Mouse (Mus musculus) heart, embryonic 10.5 days (tissue): ENCODE results near the gene Olfr715. TPM values are rescaled to one million over a fixed set of nuclear protein-coding genes. Genes with fewer than 3 reads are reported as not detected.
"Not testable (repeated sequence)": the region's sequence is repeated elsewhere in the genome, so short reads cannot be mapped to it uniquely, and the experiment has no call there.

Experiments used
- DNase-seq: peaks from one replicate; pipeline ENCODE4 v3.0.0-alpha.2; 2017; ENCODE audit warnings: low spot score
- H3K27ac ChIP-seq: fragments of 300-500 bp; sonication (generic); 2 replicates; pipeline ENCODE4 v1.5.1; 2016; ENCODE audit warnings: mild to moderate bottlenecking
- H3K27me3 ChIP-seq: fragments of 300-500 bp; sonication (generic); 2 replicates; pipeline ENCODE4 v1.6.1; 2016; ENCODE audit warnings: mild to moderate bottlenecking; ENCODE audit not compliant: poor library complexity, insufficient read depth, severe bottlenecking
- H3K36me3 ChIP-seq: fragments of 300-500 bp; sonication (generic); 2 replicates; pipeline ENCODE4 v1.6.1; 2016; ENCODE audit warnings: mild to moderate bottlenecking, moderate library complexity
- H3K4me1 ChIP-seq: fragments of 300-500 bp; sonication (generic); 2 replicates; pipeline ENCODE4 v1.6.1; 2016; ENCODE audit warnings: mild to moderate bottlenecking
- H3K4me3 ChIP-seq: fragments of 300-500 bp; sonication (generic); 2 replicates; pipeline ENCODE4 v1.5.1; 2016; ENCODE audit warnings: mild to moderate bottlenecking, moderate library complexity
- H3K9me3 ChIP-seq: fragments of 300-500 bp; sonication (generic); 2 replicates; pipeline ENCODE4 v1.6.1; 2016; ENCODE audit warnings: mild to moderate bottlenecking, moderate library complexity
- WGBS: fragments of 180-500 bp; shearing (Covaris S2); methylation state at CpG from one replicate; pipeline ENCODE4 v1.1.7; 2016; 5-methylcytosine and 5-hydroxymethylcytosine counted together
- polyA plus RNA-seq: library from polyadenylated mRNA; unstranded; fragments of >200 nt; fragmentation: Nextera tagmentation; extraction: Ambion mirVana; gene quantifications from 2 replicates; pipeline ENCODE4 v1.2.1, GENCODE M21; 2016

The Olfr715 gene
- not detected in 2 replicates for polyA plus RNA-seq

DNA sequence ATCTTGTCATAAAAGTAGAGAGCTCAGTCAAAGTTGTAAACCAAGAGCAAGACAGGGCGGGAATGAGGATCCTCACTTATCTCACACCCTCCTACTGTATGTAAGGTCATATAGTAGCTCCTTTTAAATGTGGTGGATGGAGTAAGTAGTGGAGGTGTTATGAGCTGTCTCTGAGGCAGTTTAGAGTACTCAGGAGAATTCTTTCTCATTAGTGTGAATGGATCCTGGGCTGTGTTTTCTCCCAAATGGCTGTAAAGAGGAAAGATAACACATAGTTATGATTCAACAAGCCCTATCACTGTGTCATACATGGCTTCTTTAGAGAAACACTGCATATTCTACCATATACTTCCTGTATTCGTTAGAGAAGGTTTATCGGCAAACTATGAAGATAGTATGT lies at the start of gene Olfr715:
Olfr715 (minus strand) TSS at position 101 of the 400 bp plus-strand sequence.
- WGBS: 81% methylated on average over 3 of the region's 3 CpGs
- H3K36me3 ChIP-seq, H3K4me1 ChIP-seq, H3K4me3 ChIP-seq, DNase-seq, H3K27me3 ChIP-seq, H3K9me3 ChIP-seq, H3K27ac ChIP-seq: not testable (repeated sequence)

DNA sequence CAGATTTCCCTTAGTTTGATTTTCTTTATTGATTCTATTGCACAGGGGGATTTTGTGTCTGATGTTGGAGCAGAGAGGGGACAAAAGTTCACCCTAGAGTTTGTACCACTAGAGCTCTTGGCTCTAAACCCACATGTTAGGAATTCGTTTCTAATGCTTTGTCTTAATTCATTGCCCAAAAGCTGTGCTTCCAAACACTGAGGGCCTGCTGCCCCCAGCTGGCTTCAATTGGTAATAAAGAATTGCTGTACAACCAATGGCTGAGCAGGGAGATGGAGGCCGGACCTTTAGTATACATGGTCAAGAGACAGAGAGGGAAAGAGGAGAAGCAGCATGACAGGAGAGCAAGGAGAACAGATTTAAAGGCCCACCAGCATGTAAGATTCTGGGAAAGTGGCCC lies 49.5 kb upstream of the Olfr715 start:
- no peak overlapping the region for H3K27ac ChIP-seq
- H3K27me3 ChIP-seq: no peaks in the 10 kb centered on the region
- no peaks in the 10 kb centered on the region for H3K36me3 ChIP-seq
- no peak for DNase-seq
- H3K4me1 ChIP-seq: no peaks in the 10 kb centered on the region
- H3K4me3 ChIP-seq: no peak overlapping the region
- no peaks in the 10 kb centered on the region for H3K9me3 ChIP-seq
- 49% methylated on average over 2 of the region's 2 CpGs for WGBS

DNA sequence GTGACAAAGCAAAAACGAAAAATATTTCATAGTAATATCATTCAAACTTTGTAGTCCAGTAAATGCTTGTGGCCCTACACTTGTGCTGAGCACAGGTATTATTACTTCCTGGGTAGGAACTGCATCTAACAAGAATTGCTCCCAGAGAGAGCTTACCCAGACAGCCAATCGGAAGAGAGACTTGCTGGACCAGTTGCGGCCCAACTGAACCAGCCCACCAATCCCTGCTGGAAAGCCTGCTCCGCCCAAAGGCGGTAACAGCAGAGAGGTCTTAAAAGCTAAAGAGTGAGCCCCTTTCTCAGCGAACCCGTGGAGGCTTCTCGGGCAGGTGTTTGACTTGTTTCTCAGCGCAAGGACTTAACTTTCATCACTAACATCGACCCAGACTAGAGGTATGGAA lies 35.8 kb upstream of the Olfr715 start, which contains the start of gene Nlrp14:
Nlrp14 (plus strand) TSS at position 301 of the 400 bp plus-strand sequence.
- H3K9me3 ChIP-seq: no peaks in the 10 kb centered on the region
- no peak within 1 kb of the TSS for H3K4me3 ChIP-seq
- no peaks in the 10 kb centered on the region for H3K36me3 ChIP-seq

DNA sequence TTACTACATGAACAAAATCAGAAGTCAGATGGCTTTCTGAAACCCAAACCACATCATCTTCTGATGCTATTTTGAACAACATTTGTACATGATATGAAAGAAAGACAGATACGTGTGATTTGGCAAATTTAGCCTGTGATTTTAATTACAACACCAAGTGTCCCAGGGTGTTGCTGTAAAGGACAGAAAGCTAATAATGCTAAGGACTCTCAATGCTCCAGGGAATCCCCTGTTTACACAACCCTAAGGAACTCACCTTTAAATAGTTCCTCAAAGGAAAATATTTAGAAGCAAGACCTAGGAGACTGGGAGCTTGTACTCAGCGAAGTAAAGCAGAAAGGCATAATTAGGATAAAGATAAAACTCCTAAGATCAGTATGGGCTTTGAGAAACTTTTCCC lies 7.1 kb upstream of the Olfr715 start, which contains the start of gene Olfr716:
Olfr716 (plus strand) TSS at position 301 of the 400 bp plus-strand sequence.
- 58% methylated on average over 2 of the region's 2 CpGs for WGBS
- not testable (repeated sequence) for H3K36me3 ChIP-seq, H3K4me3 ChIP-seq, DNase-seq, H3K9me3 ChIP-seq, H3K27ac ChIP-seq, H3K27me3 ChIP-seq, H3K4me1 ChIP-seq

More for the DNA sequence above, 35.8 kb upstream of the Olfr715 start, which contains the start of gene Nlrp14:
- no peaks in the 10 kb centered on the region for H3K27me3 ChIP-seq
- no peak within 1 kb of the TSS for H3K27ac ChIP-seq
- DNase-seq: no peak
- 74% methylated on average over 10 of the region's 10 CpGs for WGBS
- H3K4me1 ChIP-seq: no peaks in the 10 kb centered on the region

DNA sequence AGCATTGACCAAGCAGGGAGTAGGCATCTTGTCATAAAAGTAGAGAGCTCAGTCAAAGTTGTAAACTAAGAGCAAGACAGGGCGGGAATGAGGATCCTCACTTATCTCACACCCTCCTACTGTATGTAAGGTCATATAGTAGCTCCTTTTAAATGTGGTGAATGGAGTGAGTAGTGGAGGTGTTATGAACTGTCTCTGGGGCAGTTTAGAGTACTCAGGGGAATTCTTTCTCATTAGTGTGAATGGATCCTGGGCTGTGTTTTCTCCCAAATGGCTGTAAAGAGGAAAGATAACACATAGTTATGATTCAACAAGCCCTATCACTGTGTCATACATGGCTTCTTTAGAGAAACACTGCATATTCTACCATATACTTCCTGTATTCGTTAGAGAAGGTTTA lies 20.6 kb downstream of the Olfr715 start, which contains the start of gene Olfr715b:
Olfr715b (minus strand) TSS at position 101 of the 400 bp plus-strand sequence.
- not testable (repeated sequence) for H3K27ac ChIP-seq, H3K36me3 ChIP-seq, H3K4me3 ChIP-seq, H3K27me3 ChIP-seq, H3K9me3 ChIP-seq, DNase-seq, H3K4me1 ChIP-seq
- 67% methylated on average over 2 of the region's 2 CpGs for WGBS

DNA sequence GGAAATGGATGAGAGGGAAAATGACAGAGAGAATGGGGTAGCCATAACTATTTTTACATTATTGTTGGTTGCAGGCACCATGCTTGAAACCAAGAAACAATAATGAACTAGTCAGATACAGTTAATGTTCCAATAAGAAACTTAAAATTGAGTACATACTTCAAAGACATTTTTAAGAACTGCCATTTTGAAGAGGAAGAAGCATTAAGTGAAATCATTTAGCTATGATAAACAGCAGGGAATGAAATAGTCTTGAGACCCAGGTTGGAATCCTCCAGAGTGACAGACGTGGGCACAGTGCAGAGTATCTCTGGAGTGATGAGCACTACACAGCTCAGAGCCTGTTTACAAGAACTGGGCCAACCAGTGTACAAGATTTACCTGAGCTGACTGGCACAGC lies 38.0 kb downstream of the Olfr715 start, which contains the start of gene Olfr17:
Olfr17 (plus strand) TSS at position 301 of the 400 bp plus-strand sequence.
- Histone ChIP-seq H3K4me1 (no peaks in the 10 kb centered on the region), H3K4me3 (no peak within 1 kb of the TSS), H3K27me3 (no peaks in the 10 kb centered on the region), H3K27ac (no peak within 1 kb of the TSS), H3K9me3 (no peaks in the 10 kb centered on the region), H3K36me3 (no peaks in the 10 kb centered on the region)
- no peak for DNase-seq
- WGBS: 51% methylated on average over 1 of the region's 1 CpGs

Other genes starting within 250 kb of the Olfr715 start
- gene Olfr706, start 242.9 kb downstream of the Olfr715 start, polyA plus RNA-seq: not detected in 2 replicates
- not detected in 2 replicates for gene Olfr707, start 229.8 kb downstream of the Olfr715 start, polyA plus RNA-seq
- gene Olfr1532-ps1, start 223.1 kb downstream of the Olfr715 start, polyA plus RNA-seq: not detected in 2 replicates
- not detected in 2 replicates for gene Olfr709-ps1, start 198.9 kb downstream of the Olfr715 start, polyA plus RNA-seq
- gene Olfr710, start 182.8 kb downstream of the Olfr715 start, polyA plus RNA-seq: not detected in 2 replicates
- not detected in 2 replicates for gene Olfr6, start 167.1 kb downstream of the Olfr715 start, polyA plus RNA-seq
- gene Olfr711, start 155.6 kb downstream of the Olfr715 start, polyA plus RNA-seq: not detected in 2 replicates
- gene Olfr2, start 125.0 kb downstream of the Olfr715 start, polyA plus RNA-seq: not detected in 2 replicates
- gene Olfr713, start 99.9 kb downstream of the Olfr715 start, polyA plus RNA-seq: not detected in 2 replicates
- not detected in 2 replicates for gene Olfr714, start 60.1 kb downstream of the Olfr715 start, polyA plus RNA-seq
- gene Olfr17, start 37.9 kb downstream of the Olfr715 start, polyA plus RNA-seq: not detected in 2 replicates
- not detected in 2 replicates for gene Olfr715b, start 20.7 kb downstream of the Olfr715 start, polyA plus RNA-seq
- gene Olfr716, start 7.2 kb upstream of the Olfr715 start, polyA plus RNA-seq: not detected in 2 replicates
- gene Nlrp14, start 35.9 kb upstream of the Olfr715 start, polyA plus RNA-seq: not detected in 2 replicates
- gene Rbmxl2, start 78.4 kb upstream of the Olfr715 start, polyA plus RNA-seq: not detected in 2 replicates
- gene Syt9, start 239.6 kb upstream of the Olfr715 start, polyA plus RNA-seq: 0.63 and 0.72 TPM in 2 replicates